Mouse (Mus musculus) ES-Bruce4 (cell line): ENCODE measurements around the gene Klhl29. TPM values are rescaled to one million over a fixed set of nuclear protein-coding genes. Genes with fewer than 3 reads are reported as not detected.

Experiments used
- H3K27ac ChIP-seq: 2 replicates; pipeline ENCODE4 v1.5.1; 2012; ENCODE audit warnings: low read length, inconsistent platforms; ENCODE audit not compliant: insufficient read depth
- H3K27me3 ChIP-seq: 2 replicates; pipeline ENCODE4 v1.6.1; 2012; ENCODE audit warnings: mild to moderate bottlenecking, low read length, inconsistent platforms; ENCODE audit not compliant: control insufficient read depth, poor library complexity, insufficient read depth, severe bottlenecking
- H3K36me3 ChIP-seq: 2 replicates; pipeline ENCODE4 v1.6.1; 2012; ENCODE audit warnings: inconsistent platforms, mild to moderate bottlenecking, low read length, moderate library complexity; ENCODE audit not compliant: control insufficient read depth, poor library complexity, insufficient read depth, severe bottlenecking
- H3K4me1 ChIP-seq: one replicate; pipeline ENCODE4 v1.8.1; 2011; ENCODE audit warnings: low read length; ENCODE audit not compliant: control insufficient read depth, insufficient read depth
- H3K4me3 ChIP-seq: 2 replicates; pipeline ENCODE4 v1.5.1; 2011; ENCODE audit warnings: low read depth, mild to moderate bottlenecking, low read length
- H3K9ac ChIP-seq: 2 replicates; pipeline ENCODE4 v1.6.1; 2012; ENCODE audit warnings: low read depth, mild to moderate bottlenecking, inconsistent platforms; ENCODE audit not compliant: poor library complexity, severe bottlenecking
- H3K9me3 ChIP-seq: replicated peaks from 2 replicates; pipeline ENCODE4 v1.6.1; 2012; ENCODE audit warnings: mild to moderate bottlenecking, low read length, inconsistent platforms; ENCODE audit not compliant: control insufficient read depth, poor library complexity, insufficient read depth, severe bottlenecking
- CTCF ChIP-seq: IDR thresholded peaks from one replicate; pipeline ENCODE4 v1.8.1; 2011; ENCODE audit warnings: low read depth, low read length
- EP300 ChIP-seq: IDR thresholded peaks from 2 replicates; pipeline ENCODE4 v1.6.1; 2011; ENCODE audit warnings: low read depth, low read length; ENCODE audit not compliant: insufficient read depth
- POLR2A ChIP-seq: IDR thresholded peaks from one replicate; pipeline ENCODE4 v1.8.1; 2011; ENCODE audit warnings: low read length; ENCODE audit not compliant: insufficient read depth
- polyA plus RNA-seq: library from polyadenylated mRNA; stranded (reverse); fragments of >200 nt; gene quantifications from 2 replicates; pipeline ENCODE4 v1.2.4, GENCODE M21; 2011; ENCODE audit warnings: low read depth; ENCODE audit not compliant: missing spikeins, insufficient read depth, insufficient read length

The Klhl29 gene
- polyA plus RNA-seq, 1 experiment: 0.49 TPM

DNA sequence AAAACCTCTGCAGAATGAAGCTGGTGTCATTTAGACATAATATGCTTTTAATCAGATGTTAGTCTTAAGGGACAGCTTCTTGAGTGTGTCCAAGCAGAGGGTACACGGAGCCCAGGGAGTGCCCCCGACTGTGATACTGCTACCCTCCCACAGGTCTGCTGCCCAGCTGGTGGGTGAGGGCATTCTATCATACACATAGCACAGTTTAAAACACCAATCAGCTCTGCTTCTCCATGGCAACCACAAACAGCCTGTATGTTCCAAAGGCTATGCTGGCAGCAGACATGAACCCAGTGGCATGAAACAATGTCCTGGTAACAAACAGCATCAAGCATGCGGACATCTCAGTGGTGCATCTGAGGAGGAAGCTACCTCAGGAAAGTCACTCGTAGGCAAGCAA lies 192.9 kb downstream of the Klhl29 start:
- Histone ChIP-seq H3K9ac (no peak overlapping the region), H3K36me3 (no peaks in the 10 kb centered on the region), H3K27me3 (no peaks in the 10 kb centered on the region), H3K4me1 (no peaks in the 10 kb centered on the region), H3K9me3 (no peaks in the 10 kb centered on the region), H3K27ac (no peak overlapping the region), H3K4me3 (no peak overlapping the region)
- no peak for TF ChIP-seq POLR2A
- no peak for TF ChIP-seq CTCF
- TF ChIP-seq EP300: no peak

DNA sequence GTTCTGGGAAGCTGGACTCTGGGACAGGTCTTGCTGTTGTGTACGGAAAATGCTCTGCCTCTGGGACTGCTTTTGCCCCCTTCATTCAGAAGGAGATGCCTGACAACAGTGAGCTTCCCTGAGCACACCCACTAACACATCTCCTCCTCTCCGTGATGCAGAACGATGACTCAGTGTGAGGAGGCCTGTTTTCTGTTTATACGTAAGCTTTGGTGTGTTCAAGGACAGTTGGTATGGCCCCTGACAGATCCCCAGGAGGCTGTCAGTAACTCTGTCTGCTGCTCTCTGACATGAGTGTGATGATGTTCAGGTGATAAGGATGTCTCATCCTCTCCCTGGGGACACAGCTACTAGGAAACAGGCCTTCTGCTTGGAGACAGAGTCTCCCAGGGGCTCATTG lies 193.3 kb downstream of the Klhl29 start:
- H3K9ac ChIP-seq: no peak overlapping the region
- no peak overlapping the region for H3K27ac ChIP-seq

DNA sequence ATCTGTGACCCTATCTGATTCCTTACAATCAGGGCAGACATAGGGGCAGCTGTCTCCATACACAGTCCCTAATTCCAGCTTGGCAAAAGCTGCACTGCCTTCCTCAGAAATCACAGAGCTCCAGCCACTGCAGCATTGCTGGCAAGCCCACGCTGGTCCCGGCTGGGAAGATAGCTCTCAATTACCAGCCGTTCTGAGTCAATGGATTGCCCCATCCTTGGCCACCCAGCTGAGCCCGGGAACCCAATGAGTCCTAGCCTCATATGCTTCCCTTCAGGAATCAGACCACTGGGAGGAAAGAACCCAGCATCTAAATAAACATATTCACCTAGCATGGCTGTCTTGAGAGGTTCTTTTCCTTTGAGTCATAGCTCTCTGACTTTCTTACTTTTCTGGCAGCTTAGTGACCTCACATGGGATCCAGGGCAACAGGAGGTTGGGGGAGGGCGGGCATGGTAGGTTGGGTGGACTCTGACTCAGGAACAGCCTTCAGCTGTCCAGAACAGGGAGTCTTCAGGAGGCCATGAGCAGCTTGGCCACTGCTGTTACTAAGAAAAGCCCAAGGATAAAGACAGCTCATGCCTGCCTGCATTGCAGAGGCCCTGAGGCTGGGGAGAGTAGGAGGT lies 198.7 kb downstream of the Klhl29 start:
- no peaks in the 10 kb centered on the region for H3K9me3 ChIP-seq
- TF ChIP-seq CTCF: no peak
- no peak for TF ChIP-seq POLR2A
- TF ChIP-seq EP300: no peak
- no peaks in the 10 kb centered on the region for H3K27me3 ChIP-seq
- H3K9ac ChIP-seq: no peak overlapping the region
- no peak overlapping the region for H3K4me3 ChIP-seq
- H3K36me3 ChIP-seq: no peaks in the 10 kb centered on the region
- no peak overlapping the region for H3K27ac ChIP-seq
- H3K4me1 ChIP-seq: no peaks in the 10 kb centered on the region

More for the DNA sequence above, 193.3 kb downstream of the Klhl29 start:
- no peaks in the 10 kb centered on the region for H3K9me3 ChIP-seq
- no peaks in the 10 kb centered on the region for H3K4me1 ChIP-seq
- no peaks in the 10 kb centered on the region for H3K27me3 ChIP-seq
- H3K4me3 ChIP-seq: no peak overlapping the region
- H3K36me3 ChIP-seq: no peaks in the 10 kb centered on the region
- no peak for TF ChIP-seq CTCF
- no peak for TF ChIP-seq EP300
- no peak for TF ChIP-seq POLR2A

DNA sequence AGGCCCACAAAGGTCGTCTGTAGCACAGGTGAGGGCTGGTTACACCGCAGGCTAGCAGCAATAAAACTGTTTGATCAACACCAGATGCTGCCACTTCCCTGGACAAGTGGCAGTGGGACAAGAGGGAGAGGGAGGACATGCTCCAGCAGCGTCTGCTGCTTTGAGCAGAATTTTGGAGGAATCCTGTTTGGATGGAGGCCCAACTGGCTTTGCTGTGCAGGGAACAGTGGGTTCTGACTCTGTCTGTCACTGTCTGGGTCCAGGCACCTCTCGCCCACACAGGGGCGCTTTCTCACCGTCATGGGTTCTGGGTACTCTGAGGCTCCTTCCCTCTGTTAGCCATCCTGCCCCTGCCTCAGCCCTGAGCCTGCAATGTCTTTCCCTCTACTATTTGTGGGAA lies 209.3 kb downstream of the Klhl29 start:
- H3K4me3 ChIP-seq: no peak overlapping the region
- H3K9me3 ChIP-seq: no peaks in the 10 kb centered on the region

DNA sequence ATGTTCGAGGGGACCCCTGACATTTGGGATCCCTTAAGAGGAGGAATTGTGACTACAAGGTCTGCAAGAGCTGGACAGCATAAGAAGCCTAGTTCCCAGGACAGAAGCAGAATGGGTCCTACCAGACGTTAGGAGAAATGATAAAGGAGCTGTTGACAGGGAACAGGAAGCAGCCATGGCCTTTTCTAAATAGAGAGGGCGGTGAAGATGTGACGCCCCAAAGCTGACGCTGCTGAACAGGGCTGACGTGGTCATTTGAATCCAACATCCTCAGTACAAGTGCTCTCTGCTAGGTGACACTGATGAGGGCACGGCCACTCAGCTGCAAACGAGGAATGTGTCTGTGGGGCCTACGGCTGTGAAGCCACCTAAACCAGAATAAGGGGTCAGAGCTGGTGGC lies 210.1 kb downstream of the Klhl29 start:
- Histone ChIP-seq H3K4me1 (no peaks in the 10 kb centered on the region), H3K9me3 (no peaks in the 10 kb centered on the region), H3K4me3 (no peak overlapping the region), H3K36me3 (no peaks in the 10 kb centered on the region), H3K27ac (no peak overlapping the region), H3K9ac (no peak overlapping the region), H3K27me3 (no peaks in the 10 kb centered on the region)
- no peak for TF ChIP-seq CTCF
- no peak for TF ChIP-seq EP300
- no peak for TF ChIP-seq POLR2A

More for the DNA sequence above, 209.3 kb downstream of the Klhl29 start:
- Histone ChIP-seq H3K27ac (no peak overlapping the region), H3K36me3 (no peaks in the 10 kb centered on the region), H3K9ac (no peak overlapping the region), H3K27me3 (no peaks in the 10 kb centered on the region), H3K4me1 (no peaks in the 10 kb centered on the region)
- TF ChIP-seq POLR2A (no peak), CTCF (peak; percentile 38)

DNA sequence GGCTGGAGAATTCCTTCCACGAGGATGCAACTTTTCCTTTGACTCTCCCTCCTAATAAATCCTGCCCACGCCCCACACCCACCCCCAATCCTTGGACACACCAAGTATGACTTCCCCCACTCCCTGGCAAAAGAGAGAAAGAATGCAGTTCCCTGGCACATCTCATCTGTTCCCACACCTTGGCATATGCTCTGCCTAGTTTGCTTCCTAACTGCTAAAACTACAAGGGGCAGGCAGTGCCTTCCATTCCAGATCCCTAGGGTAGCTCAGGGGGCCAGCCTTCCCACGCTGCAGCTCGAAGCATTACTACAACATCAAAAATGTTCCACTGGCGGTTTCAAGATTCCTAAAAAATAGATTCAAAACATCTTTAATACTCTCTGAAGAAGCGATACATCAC lies 212.8 kb downstream of the Klhl29 start:
- TF ChIP-seq EP300: no peak
- TF ChIP-seq CTCF: no peak
- TF ChIP-seq POLR2A: no peak
- Histone ChIP-seq H3K9me3 (no peaks in the 10 kb centered on the region), H3K4me3 (no peak overlapping the region), H3K4me1 (no peaks in the 10 kb centered on the region), H3K27ac (no peak overlapping the region), H3K9ac (no peak overlapping the region), H3K27me3 (no peaks in the 10 kb centered on the region), H3K36me3 (no peaks in the 10 kb centered on the region)
